Mouse (Mus musculus) liver, embryonic 13.5 days (tissue): ENCODE data around the gene Tle6. TPM values are rescaled to one million over a fixed set of nuclear protein-coding genes. Genes with fewer than 3 reads are reported as not detected.
A peak's percentile ranks its signal among the peaks of the same experiment; 100 is the strongest.

Source experiments
- ATAC-seq: fragments of 200-750 bp; cut with Nextera tagmentation; 2 replicates; pipeline ENCODE4 v1.8.0; 2017; ENCODE audit warnings: low read depth, mild to moderate bottlenecking, moderate number of reproducible peaks, moderate library complexity
- DNase-seq: peaks from one replicate; pipeline ENCODE4 v3.0.0; 2022
- H3K27ac ChIP-seq: fragments of 300-500 bp; sonication (generic); 2 replicates; pipeline ENCODE4 v1.5.1; 2015; ENCODE audit warnings: moderate library complexity, mild to moderate bottlenecking, inconsistent platforms
- H3K27me3 ChIP-seq: fragments of 300-500 bp; sonication (generic); 2 replicates; pipeline ENCODE4 v1.6.1; 2015; ENCODE audit warnings: mild to moderate bottlenecking, inconsistent platforms
- H3K36me3 ChIP-seq: fragments of 300-500 bp; sonication (generic); 2 replicates; pipeline ENCODE4 v1.6.1; 2015; ENCODE audit warnings: mild to moderate bottlenecking, inconsistent platforms
- H3K4me1 ChIP-seq: fragments of 300-500 bp; sonication (generic); replicated peaks from 2 replicates; pipeline ENCODE4 v1.6.1; 2015; ENCODE audit warnings: inconsistent platforms
- H3K4me2 ChIP-seq: fragments of 300-500 bp; sonication (generic); 2 replicates; pipeline ENCODE4 v1.6.1; 2015; ENCODE audit warnings: inconsistent platforms, mild to moderate bottlenecking, moderate library complexity
- H3K4me3 ChIP-seq: fragments of 300-500 bp; sonication (generic); replicated peaks from 2 replicates; pipeline ENCODE4 v1.5.1; 2015; ENCODE audit warnings: mild to moderate bottlenecking, inconsistent platforms
- H3K9ac ChIP-seq: fragments of 300-500 bp; sonication (generic); 2 replicates; pipeline ENCODE4 v1.6.1; 2015; ENCODE audit warnings: mild to moderate bottlenecking, inconsistent platforms
- H3K9me3 ChIP-seq: fragments of 300-500 bp; sonication (generic); replicated peaks from 2 replicates; pipeline ENCODE4 v1.6.1; 2016; ENCODE audit warnings: inconsistent platforms
- WGBS: fragments of 180-500 bp; shearing (Covaris S2); methylation state at CpG from one replicate; pipeline ENCODE4 v1.1.7; 2015; ENCODE audit not compliant: insufficient replicate concordance; 5-methylcytosine and 5-hydroxymethylcytosine counted together
- polyA plus RNA-seq: library from polyadenylated mRNA; unstranded; fragments of >200 nt; fragmentation: Nextera tagmentation; extraction: Ambion mirVana; gene quantifications from 2 replicates; pipeline ENCODE4 v1.2.1, GENCODE M21; 2015

The Tle6 gene
- polyA plus RNA-seq, 1 experiment from 2014 or later: 7.6 TPM

- WGBS: 67% methylated on average over 5 of the region's 5 CpGs
These were observed 19.1 kb upstream of the Tle6 start for GRCm38 (mm10) chr10:81619976-81620375.

GRCm38 (mm10) chr10:81615486-81615885 lies 14.6 kb upstream of the Tle6 start:
- ATAC-seq (no peak), DNase-seq (no peak)
- no peaks in the 10 kb centered on the region for H3K9me3 ChIP-seq
- no peak overlapping the region for H3K4me2 ChIP-seq
- no peaks in the 10 kb centered on the region for H3K36me3 ChIP-seq
- H3K4me1 ChIP-seq: peaks cover 3% of the 10 kb centered on the region; the same call in 1 of the 2 replicates
- H3K9ac ChIP-seq: no peak overlapping the region
- no peak overlapping the region for H3K27ac ChIP-seq
- no peak overlapping the region for H3K4me3 ChIP-seq
- WGBS: 76% methylated on average over 6 of the region's 6 CpGs
- H3K27me3 ChIP-seq: no peaks in the 10 kb centered on the region

More at GRCm38 (mm10) chr10:81619976-81620375, 19.1 kb upstream of the Tle6 start:
- Histone ChIP-seq H3K9me3 (no peaks in the 10 kb centered on the region), H3K36me3 (peaks cover 25% of the 10 kb centered on the region), H3K4me2 (no peak overlapping the region), H3K27me3 (no peaks in the 10 kb centered on the region), H3K4me1 (peaks cover 18% of the 10 kb centered on the region), H3K27ac (no peak overlapping the region), H3K9ac (no peak overlapping the region), H3K4me3 (no peak overlapping the region)
- ATAC-seq: no peak
- no peak for DNase-seq

- DNase-seq (no peak), ATAC-seq (0 out of 2 replicates have a peak, but pooled peaks have one; percentile 25)
- 0 out of 2 replicates have a peak, but pooled peaks cover 13% of the 10 kb centered on the region for H3K36me3 ChIP-seq
- no peaks in the 10 kb centered on the region; the same call in 1 of the 2 replicates for H3K4me1 ChIP-seq
- H3K4me3 ChIP-seq: no peak overlapping the region
- no peak overlapping the region for H3K9ac ChIP-seq
- H3K4me2 ChIP-seq: no peak overlapping the region
- no peak overlapping the region for H3K27ac ChIP-seq
- H3K27me3 ChIP-seq: no peaks in the 10 kb centered on the region
- 59% methylated on average over 3 of the region's 3 CpGs for WGBS
- H3K9me3 ChIP-seq: no peaks in the 10 kb centered on the region
These were observed 11.9 kb upstream of the Tle6 start for GRCm38 (mm10) chr10:81612779-81613178.

GRCm38 (mm10) chr10:81608308-81608707 lies 7.4 kb upstream of the Tle6 start:
- H3K9me3 ChIP-seq: no peaks in the 10 kb centered on the region
- 0 out of 2 replicates have a peak, but pooled peaks cover 14% of the 10 kb centered on the region for H3K36me3 ChIP-seq
- H3K27me3 ChIP-seq: no peaks in the 10 kb centered on the region
- H3K4me1 ChIP-seq: peaks cover 28% of the 10 kb centered on the region
- H3K27ac ChIP-seq: no peak overlapping the region
- no peak overlapping the region for H3K9ac ChIP-seq
- H3K4me2 ChIP-seq: no peak overlapping the region
- ATAC-seq (no peak), DNase-seq (no peak)
- 84% methylated on average over 1 of the region's 1 CpGs for WGBS
- no peak overlapping the region for H3K4me3 ChIP-seq

GRCm38 (mm10) chr10:81605974-81606751 lies 5.3 kb upstream of the Tle6 start, which contains the start of gene BC025920:
Gene BC025920, plus strand, starts transcription at chr10:81606270.
- Histone ChIP-seq H3K36me3 (0 out of 2 replicates have a peak, but pooled peaks cover 14% of the 10 kb centered on the region), H3K4me2 (peak within 1 kb of the TSS; percentile 86), H3K4me1 (peaks cover 48% of the 10 kb centered on the region), H3K9ac (peak within 1 kb of the TSS; percentile 75), H3K27me3 (no peaks in the 10 kb centered on the region), H3K27ac (peak within 1 kb of the TSS; percentile 96), H3K4me3 (peak within 1 kb of the TSS; percentile 73), H3K9me3 (no peaks in the 10 kb centered on the region)
- DNase-seq (peak; percentile 93), ATAC-seq (peak; percentile 90)
- WGBS: 2% methylated on average over 39 of the region's 39 CpGs

- H3K4me1 ChIP-seq: peaks cover 53% of the 10 kb centered on the region
- H3K27ac ChIP-seq: peak overlapping the region; percentile 96
- no peaks in the 10 kb centered on the region for H3K9me3 ChIP-seq
- H3K9ac ChIP-seq: peak overlapping the region; percentile 68
- H3K4me3 ChIP-seq: peak overlapping the region; percentile 73
- ATAC-seq: peak; percentile 9; the same call in 1 of the 2 replicates
- peak overlapping the region; percentile 86 for H3K4me2 ChIP-seq
- H3K27me3 ChIP-seq: no peaks in the 10 kb centered on the region
- DNase-seq: no peak
- WGBS: 2% methylated on average over 14 of the region's 14 CpGs
- H3K36me3 ChIP-seq: 0 out of 2 replicates have a peak, but pooled peaks cover 14% of the 10 kb centered on the region
These were observed 4.7 kb upstream of the Tle6 start for GRCm38 (mm10) chr10:81605666-81605973.

- peak overlapping the region; percentile 96 for H3K27ac ChIP-seq
- peak overlapping the region; percentile 86 for H3K4me2 ChIP-seq
- ATAC-seq (peak; percentile 19; the same call in 1 of the 2 replicates), DNase-seq (peak; percentile 77)
- peak overlapping the region; percentile 73 for H3K4me3 ChIP-seq
- H3K36me3 ChIP-seq: 0 out of 2 replicates have a peak, but pooled peaks cover 14% of the 10 kb centered on the region
- 7% methylated on average over 29 of the region's 29 CpGs for WGBS
- peak overlapping the region; percentile 68 for H3K9ac ChIP-seq
- peaks cover 59% of the 10 kb centered on the region for H3K4me1 ChIP-seq
- H3K9me3 ChIP-seq: no peaks in the 10 kb centered on the region
- H3K27me3 ChIP-seq: no peaks in the 10 kb centered on the region; the same call in 1 of the 2 replicates
These were observed 4.2 kb upstream of the Tle6 start for GRCm38 (mm10) chr10:81604968-81605665.

- Histone ChIP-seq H3K9me3 (no peaks in the 10 kb centered on the region), H3K27me3 (peaks cover 8% of the 10 kb centered on the region; the same call in 1 of the 2 replicates), H3K4me3 (peak overlapping the region; percentile 73), H3K36me3 (0 out of 2 replicates have a peak, but pooled peaks cover 12% of the 10 kb centered on the region), H3K4me2 (peak overlapping the region; percentile 86), H3K27ac (peak overlapping the region; percentile 96; the same call in 1 of the 2 replicates), H3K4me1 (peaks cover 66% of the 10 kb centered on the region), H3K9ac (peak overlapping the region; percentile 68)
- ATAC-seq (no peak), DNase-seq (no peak)
- WGBS: 47% methylated on average over 12 of the region's 12 CpGs
These were observed 3.4 kb upstream of the Tle6 start for GRCm38 (mm10) chr10:81604019-81604967.

- Histone ChIP-seq H3K9me3 (no peaks in the 10 kb centered on the region), H3K9ac (no peak overlapping the region), H3K27me3 (peaks cover 18% of the 10 kb centered on the region), H3K36me3 (0 out of 2 replicates have a peak, but pooled peaks cover under 1% of the 10 kb centered on the region), H3K4me3 (no peak overlapping the region), H3K27ac (0 out of 2 replicates have a peak overlapping the region, but pooled peaks have one; percentile 29), H3K4me2 (no peak overlapping the region), H3K4me1 (peaks cover 82% of the 10 kb centered on the region)
- DNase-seq: peak; percentile 31
- no peak for ATAC-seq
- 22% methylated on average over 4 of the region's 4 CpGs for WGBS
These were observed 1.9 kb upstream of the Tle6 start for GRCm38 (mm10) chr10:81602741-81603151.

- Histone ChIP-seq H3K4me2 (peak overlapping the region; percentile 73), H3K9me3 (no peaks in the 10 kb centered on the region), H3K4me3 (peak overlapping the region; percentile 42), H3K27ac (0 out of 2 replicates have a peak overlapping the region, but pooled peaks have one; percentile 21), H3K27me3 (peaks cover 30% of the 10 kb centered on the region), H3K4me1 (peaks cover 88% of the 10 kb centered on the region), H3K36me3 (no peaks in the 10 kb centered on the region), H3K9ac (peak overlapping the region; percentile 37)
- DNase-seq: no peak
- ATAC-seq: no peak
- 33% methylated on average over 7 of the region's 7 CpGs for WGBS
These were observed 578 bp upstream of the Tle6 start for GRCm38 (mm10) chr10:81601396-81601905.
